ENCODE assay signal across 22 mouse cellular contexts in the genomic region with DNA sequence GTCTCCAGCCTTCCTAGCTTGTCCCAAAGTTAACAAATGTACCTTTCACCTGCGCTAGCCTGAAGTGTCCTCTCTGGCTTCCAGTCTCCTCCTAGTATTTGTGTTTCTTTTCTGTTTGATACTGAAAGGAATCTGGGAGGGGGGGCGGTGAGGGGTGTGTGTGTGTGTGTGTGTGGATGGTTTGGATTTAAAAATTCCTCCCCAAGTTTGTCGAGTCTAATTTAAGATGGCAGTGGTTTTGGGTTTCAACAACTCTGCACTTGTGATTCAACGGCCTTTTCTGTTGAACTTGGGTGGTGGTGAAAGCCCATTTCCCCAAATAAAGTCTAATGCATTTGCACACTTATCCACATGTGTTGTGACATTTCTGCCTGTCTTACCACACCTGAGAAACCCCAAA.
A peak's percentile ranks its signal among the peaks of the same experiment; 100 is the strongest.
DNase-seq lines count a peak whose midpoint lies in the region; ATAC-seq lines count a peak whose summit lies in the region.
"Had no signal": no experiment of that assay in that cellular context is flagged by ENCODE, and none has a peak within 500 bp of the region (broad histone marks: within the 10 kb centered on the region; RNA-seq: fewer than 3 reads in every experiment).

No protein-coding gene starts in this region.

- WGBS in embryonic facial prominence, embryonic 11.5 days: 55% methylated on average over 4 of the region's 4 CpGs
- 66% methylated on average over 4 of the region's 4 CpGs for WGBS in embryonic facial prominence, embryonic 10.5 days
- 79% methylated on average over 4 of the region's 4 CpGs for WGBS in midbrain, embryonic 11.5 days
- 87% methylated on average over 4 of the region's 4 CpGs for WGBS in midbrain, embryonic 16.5 days
- 56% methylated on average over 4 of the region's 4 CpGs for WGBS in limb, embryonic 12.5 days

- no peaks in the 10 kb centered on the region for H3K36me3 ChIP-seq in embryonic facial prominence, embryonic 11.5 days (replicated peaks; ENCODE audit: control insufficient read depth, insufficient read depth, low read depth, low read length)
- no peaks in the 10 kb centered on the region for H3K36me3 ChIP-seq in embryonic facial prominence, embryonic 10.5 days (replicated peaks)
- H3K36me3 ChIP-seq in midbrain, embryonic 11.5 days (ENCODE audit: control insufficient read depth, insufficient read depth, low read length): no peaks in the 10 kb centered on the region
- H3K36me3 ChIP-seq in midbrain, embryonic 16.5 days (ENCODE audit: control insufficient read depth, insufficient read depth, low read length): no peaks in the 10 kb centered on the region
- no peaks in the 10 kb centered on the region for H3K36me3 ChIP-seq in limb, embryonic 12.5 days
- H3K36me3 ChIP-seq: embryonic facial prominence, embryonic 15.5 days; G1E; hindbrain, embryonic 12.5 days; hindbrain, embryonic 15.5 days had no signal

- no peak for ATAC-seq in embryonic facial prominence, embryonic 11.5 days (replicated peaks; ENCODE audit: insufficient number of reproducible peaks, low FRiP score, low TSS enrichment, low read depth)
- ATAC-seq in midbrain, embryonic 11.5 days (ENCODE audit: low FRiP score): no peak
- no peak for ATAC-seq in midbrain, embryonic 16.5 days
- no peak for ATAC-seq in limb, embryonic 12.5 days (ENCODE audit: insufficient number of reproducible peaks, insufficient read depth, low FRiP score, low TSS enrichment, low read depth)
- ATAC-seq: forebrain, embryonic 14.5 days; forebrain, postnatal 0 days had no signal

- H3K4me2 ChIP-seq in embryonic facial prominence, embryonic 11.5 days (ENCODE audit: low read depth, low read length): no peak overlapping the region
- H3K4me2 ChIP-seq in midbrain, embryonic 11.5 days: no peak overlapping the region
- H3K4me2 ChIP-seq in midbrain, embryonic 16.5 days (ENCODE audit: low read length): no peak overlapping the region
- H3K4me2 ChIP-seq in limb, embryonic 12.5 days: no peak overlapping the region
- H3K4me2 ChIP-seq: embryonic facial prominence, embryonic 15.5 days; heart, embryonic 11.5 days; hindbrain, embryonic 12.5 days; hindbrain, embryonic 15.5 days had no signal

- no peaks in the 10 kb centered on the region for H3K27me3 ChIP-seq in embryonic facial prominence, embryonic 11.5 days (ENCODE audit: control insufficient read depth, insufficient read depth, low read length)
- 0 out of 2 replicates have a peak, but pooled peaks cover 5% of the 10 kb centered on the region for H3K27me3 ChIP-seq in embryonic facial prominence, embryonic 10.5 days (replicated peaks; ENCODE audit: low read depth, poor library complexity, severe bottlenecking)
- H3K27me3 ChIP-seq in midbrain, embryonic 11.5 days (ENCODE audit: control insufficient read depth, insufficient read depth, low read length): no peaks in the 10 kb centered on the region
- no peaks in the 10 kb centered on the region for H3K27me3 ChIP-seq in midbrain, embryonic 16.5 days (ENCODE audit: control insufficient read depth, insufficient read depth, low read depth, low read length)
- peaks cover 35% of the 10 kb centered on the region for H3K27me3 ChIP-seq in limb, embryonic 12.5 days
- H3K27me3 ChIP-seq: embryonic facial prominence, embryonic 15.5 days; hindbrain, embryonic 12.5 days; hindbrain, embryonic 15.5 days had no signal

- H3K4me3 ChIP-seq in embryonic facial prominence, embryonic 11.5 days (ENCODE audit: low read depth, low read length): no peak overlapping the region
- H3K4me3 ChIP-seq in embryonic facial prominence, embryonic 10.5 days: no peak overlapping the region
- H3K4me3 ChIP-seq in midbrain, embryonic 11.5 days (ENCODE audit: low read depth, low read length): no peak overlapping the region
- no peak overlapping the region for H3K4me3 ChIP-seq in midbrain, embryonic 16.5 days (ENCODE audit: low read depth, low read length)
- H3K4me3 ChIP-seq in limb, embryonic 12.5 days (replicated peaks): no peak overlapping the region
- H3K4me3 ChIP-seq: embryonic facial prominence, embryonic 15.5 days; hindbrain, embryonic 12.5 days; hindbrain, embryonic 15.5 days had no signal

- no peaks in the 10 kb centered on the region for H3K9me3 ChIP-seq in embryonic facial prominence, embryonic 11.5 days (replicated peaks; ENCODE audit: control insufficient read depth, low read length)
- H3K9me3 ChIP-seq in embryonic facial prominence, embryonic 10.5 days: no peaks in the 10 kb centered on the region
- no peaks in the 10 kb centered on the region for H3K9me3 ChIP-seq in midbrain, embryonic 11.5 days (ENCODE audit: control insufficient read depth, low read length)
- no peaks in the 10 kb centered on the region for H3K9me3 ChIP-seq in midbrain, embryonic 16.5 days (replicated peaks; ENCODE audit: control insufficient read depth, low read length, poor library complexity, severe bottlenecking)
- H3K9me3 ChIP-seq in limb, embryonic 12.5 days: no peaks in the 10 kb centered on the region
- H3K9me3 ChIP-seq: embryonic facial prominence, embryonic 15.5 days; G1E; hindbrain, embryonic 12.5 days; hindbrain, embryonic 15.5 days had no signal

- no peak overlapping the region for H3K9ac ChIP-seq in embryonic facial prominence, embryonic 11.5 days (replicated peaks; ENCODE audit: low read length)
- no peak overlapping the region for H3K9ac ChIP-seq in midbrain, embryonic 11.5 days (ENCODE audit: low read length)
- no peak overlapping the region for H3K9ac ChIP-seq in midbrain, embryonic 16.5 days (ENCODE audit: low read depth, low read length)
- H3K9ac ChIP-seq in limb, embryonic 12.5 days (replicated peaks): no peak overlapping the region
- H3K9ac ChIP-seq: embryonic facial prominence, embryonic 15.5 days; forebrain, postnatal 0 days; hindbrain, embryonic 12.5 days; hindbrain, embryonic 15.5 days had no signal

- H3K27ac ChIP-seq in embryonic facial prominence, embryonic 11.5 days (replicated peaks; ENCODE audit: low read depth, low read length): no peak overlapping the region
- no peak overlapping the region for H3K27ac ChIP-seq in embryonic facial prominence, embryonic 10.5 days (replicated peaks)
- no peak overlapping the region for H3K27ac ChIP-seq in midbrain, embryonic 11.5 days (ENCODE audit: low read depth, low read length)
- H3K27ac ChIP-seq in midbrain, embryonic 16.5 days (ENCODE audit: low read length): no peak overlapping the region
- peak overlapping the region; percentile 8; the same call in 1 of the 2 replicates for H3K27ac ChIP-seq in limb, embryonic 12.5 days
- H3K27ac ChIP-seq: embryonic facial prominence, embryonic 15.5 days; hindbrain, embryonic 12.5 days; hindbrain, embryonic 15.5 days had no signal

- H3K4me1 ChIP-seq in embryonic facial prominence, embryonic 11.5 days (ENCODE audit: control insufficient read depth, insufficient read depth, low read length): peaks cover 5% of the 10 kb centered on the region
- peaks cover 43% of the 10 kb centered on the region for H3K4me1 ChIP-seq in embryonic facial prominence, embryonic 10.5 days
- peaks cover 4% of the 10 kb centered on the region for H3K4me1 ChIP-seq in midbrain, embryonic 11.5 days (ENCODE audit: control insufficient read depth, insufficient read depth, low read length)
- H3K4me1 ChIP-seq in midbrain, embryonic 16.5 days (ENCODE audit: control insufficient read depth, insufficient read depth, low read length): peaks cover 12% of the 10 kb centered on the region; the same call in 1 of the 2 replicates
- H3K4me1 ChIP-seq in limb, embryonic 12.5 days (replicated peaks): peaks cover 63% of the 10 kb centered on the region

- peak; percentile 54 for DNase-seq in embryonic facial prominence, embryonic 11.5 days (ENCODE audit: low spot score)
- no peak for DNase-seq in embryonic facial prominence, embryonic 10.5 days (ENCODE audit: low spot score)
- peak; percentile 28 for DNase-seq in midbrain, embryonic 11.5 days (ENCODE audit: low spot score, missing footprints)
- no peak for DNase-seq in spleen, postnatal 36 days (ENCODE audit: low spot score in 2 of 2)
- DNase-seq in lung, postnatal 4 days: no peak
- no peak for DNase-seq in spleen, postnatal 10 days (ENCODE audit: low spot score in 2 of 2)
- DNase-seq: adrenal gland, adult 8-10 months; adrenal gland, postnatal 25 days; B cell, adult 2 months; cerebellum, adult 11-12 months; cerebellum, adult 8-10 months; cerebellum, postnatal 14 days; forebrain, postnatal 0 days; gastrocnemius, postnatal 25 days had no signal

Comparison
In these comparisons a context has a peak if more than half of its experiments do, and no peak if none do; other contexts are left out.
1. DNase-seq: peak in embryonic facial prominence, embryonic 11.5 days (single experiment) and midbrain, embryonic 11.5 days (single experiment); none in embryonic facial prominence, embryonic 10.5 days (single experiment), spleen, postnatal 36 days (0 of 2), lung, postnatal 4 days (0 of 2) and spleen, postnatal 10 days (0 of 2).